Mouse (Mus musculus) lung, adult 2 months (tissue): Measurements from ENCODE around the gene Ncam1. TPM values are rescaled to one million over a fixed set of nuclear protein-coding genes. Genes with fewer than 3 reads are reported as not detected.

Experiments
- DNase-seq: peaks from one replicate; pipeline ENCODE4 v3.0.0; 2022
- H3K4me1 ChIP-seq: fragments of 200-500 bp; 2 replicates; pipeline ENCODE4 v1.6.1; 2011; ENCODE audit warnings: low read length; ENCODE audit not compliant: control insufficient read depth, insufficient read depth
- H3K4me3 ChIP-seq: fragments of 200-500 bp; replicated peaks from 2 replicates; pipeline ENCODE3; 2011; ENCODE audit warnings: low read depth, mild to moderate bottlenecking, control low read depth, low read length; ENCODE audit errors: extremely low read depth
- CTCF ChIP-seq: fragments of 200-500 bp; IDR thresholded peaks from 2 replicates; pipeline ENCODE4 v1.5.1; 2011; ENCODE audit warnings: mild to moderate bottlenecking, low read length, control low read depth; ENCODE audit not compliant: insufficient read depth
- POLR2A ChIP-seq: fragments of 200-500 bp; IDR thresholded peaks from 2 replicates; pipeline ENCODE4 v1.6.1; 2011; ENCODE audit warnings: low read depth, mild to moderate bottlenecking, control low read depth, low read length, borderline replicate concordance; ENCODE audit errors: extremely low read depth
- WGBS: fragments of 180-500 bp; shearing (Covaris S2); methylation state at CpG from one replicate; pipeline ENCODE4 v1.1.7; 2018; 5-methylcytosine and 5-hydroxymethylcytosine counted together
- polyA plus RNA-seq: library from polyadenylated mRNA; depleted of rRNA; stranded (reverse); fragments of >200 nt; gene quantifications from 2 replicates; pipeline ENCODE4 v1.2.3, GENCODE M21; 2012

Gene Ncam1
- polyA plus RNA-seq, 1 experiment: 1.5 TPM

DNA sequence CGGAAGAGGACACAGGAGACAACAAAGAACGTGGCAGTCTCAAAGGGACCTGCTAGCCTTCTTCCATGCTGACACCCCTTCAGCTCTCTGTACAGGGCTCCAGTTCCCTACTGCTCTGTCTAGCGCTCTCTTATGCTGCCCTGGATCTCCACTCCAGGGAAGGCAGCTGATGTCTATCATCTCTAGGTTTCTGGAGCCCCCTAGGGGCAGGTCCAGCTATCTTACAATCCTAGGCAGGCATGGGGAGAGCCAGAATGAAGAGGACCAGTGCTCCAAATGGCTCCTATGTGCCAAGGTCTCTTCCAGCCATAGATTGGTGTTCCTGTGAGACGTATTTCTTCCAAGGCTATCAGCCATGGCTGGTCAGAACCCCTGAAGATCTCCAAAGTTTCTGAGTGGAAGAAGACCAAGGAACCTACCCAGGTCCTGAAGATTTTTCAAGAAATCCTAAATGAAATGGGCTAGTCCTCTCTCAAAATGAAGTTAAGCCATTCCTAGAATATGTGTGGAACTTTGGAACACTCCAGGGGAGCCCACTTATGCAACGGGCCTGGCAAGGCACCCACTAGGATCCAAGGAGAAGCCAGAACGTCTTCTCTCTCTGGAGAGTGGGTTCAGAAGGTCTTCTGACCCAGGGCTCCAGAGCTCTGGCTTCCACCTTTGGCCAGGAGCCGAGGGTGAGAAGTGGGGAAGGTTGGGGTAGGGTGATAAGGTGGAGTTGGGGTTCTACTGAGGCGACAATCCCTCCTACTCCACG lies 290.7 kb downstream of the Ncam1 start:
- no peak for DNase-seq
- 75% methylated on average over 9 of the region's 9 CpGs for WGBS
- TF ChIP-seq CTCF: no peak
- TF ChIP-seq POLR2A: no peak
- Histone ChIP-seq H3K4me1 (no peaks in the 10 kb centered on the region), H3K4me3 (no peak overlapping the region)

- WGBS: 44% methylated on average over 5 of the region's 5 CpGs
- TF ChIP-seq CTCF: no peak
- no peak for TF ChIP-seq POLR2A
- H3K4me1 ChIP-seq: no peaks in the 10 kb centered on the region
- H3K4me3 ChIP-seq: no peak overlapping the region
- DNase-seq: no peak
Observed at GRCm38 (mm10) chr9:49504658-49505057, 294.1 kb downstream of the Ncam1 start.

DNA sequence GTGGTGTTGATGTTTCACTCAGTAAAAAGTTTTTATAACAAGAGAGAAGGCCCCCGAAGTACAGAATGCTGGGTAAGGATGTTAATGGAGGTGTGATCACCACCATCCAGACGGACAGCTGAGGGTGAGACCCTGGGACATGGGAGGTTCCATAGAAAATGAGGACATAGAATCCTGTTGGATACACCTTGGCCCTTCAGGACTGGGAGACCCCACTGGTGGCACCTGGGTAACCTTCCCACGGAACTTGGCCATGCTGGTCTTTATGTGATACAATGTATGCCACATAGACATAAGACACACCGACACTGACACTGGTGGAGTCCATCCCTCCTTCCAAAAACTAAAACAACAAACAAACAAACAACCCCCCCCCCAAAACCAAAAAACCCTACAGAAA lies 296.5 kb downstream of the Ncam1 start:
- TF ChIP-seq POLR2A: no peak
- TF ChIP-seq CTCF: no peak
- 85% methylated on average over 4 of the region's 4 CpGs for WGBS
- Histone ChIP-seq H3K4me1 (no peaks in the 10 kb centered on the region), H3K4me3 (no peak overlapping the region)
- no peak for DNase-seq

DNA sequence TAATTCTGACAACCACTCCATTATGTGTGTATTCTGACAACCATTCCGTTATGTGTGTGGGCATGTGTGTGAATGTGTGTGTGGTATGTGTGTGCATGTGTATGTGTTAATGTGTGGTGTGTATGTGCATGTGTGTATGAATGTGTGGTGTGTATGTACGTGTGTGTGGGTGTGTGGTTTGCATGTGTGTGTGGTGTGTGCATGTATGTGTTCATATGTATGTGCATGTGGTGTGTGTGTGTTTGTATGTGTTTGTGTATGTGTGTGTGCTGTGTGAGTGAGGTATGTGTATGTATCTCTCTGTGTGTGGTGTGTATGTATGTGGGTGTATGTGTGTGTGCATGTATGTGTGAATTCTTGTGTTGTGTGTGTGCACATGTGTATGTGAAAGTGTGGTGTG lies 298.8 kb downstream of the Ncam1 start:
- no peak for DNase-seq
- no peaks in the 10 kb centered on the region for H3K4me1 ChIP-seq
- WGBS: 87% methylated on average over 2 of the region's 2 CpGs
- TF ChIP-seq CTCF (no peak), POLR2A (no peak)
- no peak overlapping the region for H3K4me3 ChIP-seq

DNA sequence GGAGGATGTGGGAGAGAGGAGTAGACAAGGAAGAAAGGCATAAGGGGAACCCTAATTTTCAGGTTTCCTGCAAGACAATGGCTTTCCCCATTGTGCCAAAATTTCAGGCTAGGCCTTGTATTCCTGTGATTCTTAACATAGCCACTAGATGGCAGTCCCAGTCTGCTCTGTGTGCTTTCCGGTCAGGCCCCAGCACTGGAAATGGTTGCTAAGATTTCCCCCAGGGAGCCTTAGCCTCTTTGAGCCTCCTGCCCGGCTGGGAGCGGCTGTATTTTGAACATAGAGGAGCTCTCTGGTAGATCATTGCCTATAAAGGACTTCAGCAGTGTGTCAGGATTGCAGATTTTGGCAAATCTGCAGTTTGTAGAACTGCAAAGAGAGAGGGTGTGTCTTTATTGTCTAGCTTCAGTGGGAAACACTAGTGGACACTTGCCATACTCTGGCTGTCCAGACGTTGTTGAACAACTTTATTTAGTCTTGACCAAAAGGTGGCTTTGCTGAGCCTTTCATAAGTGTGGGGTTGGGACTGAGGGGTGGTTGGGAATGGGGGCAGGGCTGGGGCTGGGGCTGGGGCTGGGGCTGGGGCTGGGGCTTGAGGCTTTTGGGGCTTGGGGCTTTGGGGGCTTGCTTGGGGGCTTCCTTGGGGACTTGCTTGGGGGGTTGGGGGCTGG lies 304.6 kb downstream of the Ncam1 start:
- TF ChIP-seq CTCF: peak; percentile 84
- no peak for TF ChIP-seq POLR2A
- peak; percentile 25 for DNase-seq
- H3K4me1 ChIP-seq: peaks cover 2% of the 10 kb centered on the region; the same call in 1 of the 2 replicates
- no peak overlapping the region for H3K4me3 ChIP-seq
- WGBS: 3% methylated on average over 4 of the region's 4 CpGs

GRCm38 (mm10) chr9:49490609-49491008 lies 308.1 kb downstream of the Ncam1 start:
- DNase-seq: no peak
- Histone ChIP-seq H3K4me1 (peaks cover 3% of the 10 kb centered on the region; the same call in 1 of the 2 replicates), H3K4me3 (no peak overlapping the region)
- no peak for TF ChIP-seq POLR2A
- no peak for TF ChIP-seq CTCF
- WGBS: 75% methylated on average over 4 of the region's 4 CpGs

DNA sequence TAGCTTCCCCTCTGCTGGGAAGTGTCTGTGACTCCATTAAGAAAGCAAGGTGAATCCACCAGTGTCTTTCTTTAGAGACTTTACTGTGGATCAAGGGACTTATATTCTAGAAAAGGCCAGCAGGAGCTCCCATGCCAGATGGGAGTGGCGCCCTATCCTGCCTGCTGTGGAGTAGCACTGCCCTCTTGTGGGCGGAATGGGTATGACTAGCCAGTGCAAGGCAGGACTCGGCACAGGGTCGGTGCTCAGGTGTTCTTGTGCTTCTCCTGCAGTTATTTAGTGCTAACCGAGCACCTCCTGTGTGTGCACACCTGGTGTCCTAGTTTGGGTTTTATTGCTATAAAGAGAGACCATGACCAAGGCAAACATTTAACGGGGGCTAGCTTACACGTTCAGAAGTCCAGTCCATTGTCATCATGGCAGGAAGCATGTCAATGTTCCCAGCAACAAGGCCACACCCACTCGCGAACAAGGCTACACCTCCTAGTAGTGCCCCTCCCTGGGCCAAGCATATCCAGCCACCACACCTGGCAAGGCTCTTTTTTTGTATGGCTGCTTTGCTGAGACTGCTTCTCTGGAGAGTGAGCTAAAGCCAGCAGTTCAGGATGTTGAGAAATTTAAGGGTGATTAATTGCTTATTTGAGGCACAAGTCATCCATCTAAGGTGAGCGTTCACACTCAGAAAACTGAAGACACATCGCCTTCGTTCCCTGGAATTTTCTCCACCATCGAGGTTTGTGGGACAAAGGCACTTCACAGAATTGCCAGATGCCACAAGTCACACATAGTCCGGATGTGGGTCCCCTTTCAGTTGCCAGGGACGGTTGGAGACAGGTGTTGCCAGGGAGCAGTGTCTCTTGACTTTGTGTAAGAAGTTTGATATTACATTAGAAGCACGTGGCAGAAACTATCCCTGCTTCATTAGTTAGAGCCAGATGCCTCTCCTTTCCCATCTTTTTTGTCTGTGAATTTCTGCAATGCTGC lies 309.5 kb downstream of the Ncam1 start:
- TF ChIP-seq CTCF (peak; percentile 100), POLR2A (no peak)
- peak; percentile 87 for DNase-seq
- 24% methylated on average over 16 of the region's 16 CpGs for WGBS
- Histone ChIP-seq H3K4me1 (peaks cover 3% of the 10 kb centered on the region; the same call in 1 of the 2 replicates), H3K4me3 (no peak overlapping the region)

DNA sequence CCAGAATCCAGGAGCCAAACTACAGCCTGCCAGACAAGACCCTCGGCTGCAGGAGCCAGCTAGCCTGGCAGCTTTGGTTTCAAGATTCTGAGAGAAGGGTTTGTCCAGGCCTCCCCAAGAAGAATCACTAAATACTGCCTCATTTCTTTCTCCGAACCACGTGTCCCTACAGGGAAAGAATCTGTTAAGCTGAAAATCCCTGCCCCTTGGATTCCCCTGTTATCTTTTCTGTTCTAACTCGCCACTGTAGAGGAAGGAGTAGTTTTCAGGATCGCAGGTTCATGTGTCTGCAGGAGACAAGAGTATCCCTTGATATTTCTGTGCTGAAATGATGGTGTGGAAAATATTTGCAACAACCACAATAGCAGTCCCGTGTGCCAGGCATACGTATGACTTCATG lies 310.5 kb downstream of the Ncam1 start:
- WGBS: 67% methylated on average over 7 of the region's 7 CpGs
- Histone ChIP-seq H3K4me1 (peaks cover 3% of the 10 kb centered on the region; the same call in 1 of the 2 replicates), H3K4me3 (no peak overlapping the region)
- no peak for TF ChIP-seq CTCF
- DNase-seq: no peak

DNA sequence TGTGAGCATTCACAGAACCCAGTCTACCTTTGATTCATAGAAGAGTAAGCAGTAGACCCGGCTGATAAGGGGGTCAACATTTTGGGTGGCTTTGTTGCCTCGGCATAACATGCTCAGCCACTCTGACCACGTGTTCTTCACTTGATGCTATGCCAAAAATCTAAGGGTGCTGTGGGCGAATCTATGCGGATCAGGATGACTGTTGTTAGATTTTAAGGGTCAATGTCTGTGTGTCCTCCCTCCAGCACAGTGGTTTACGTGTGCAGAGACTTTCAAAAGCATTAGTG lies 311.1 kb downstream of the Ncam1 start:
- TF ChIP-seq CTCF (no peak), POLR2A (no peak)
- Histone ChIP-seq H3K4me1 (peaks cover 3% of the 10 kb centered on the region; the same call in 1 of the 2 replicates), H3K4me3 (no peak overlapping the region)
- no peak for DNase-seq
- WGBS: 79% methylated on average over 6 of the region's 6 CpGs
